Mouse (Mus musculus) neural tube, embryonic 14.5 days (tissue): Measurements from ENCODE around the gene Cln6. TPM values are rescaled to one million over a fixed set of nuclear protein-coding genes. Genes with fewer than 3 reads are reported as not detected.

Experiments used
- polyA plus RNA-seq: library from polyadenylated mRNA; unstranded; fragments of >200 nt; fragmentation: Nextera tagmentation; extraction: Ambion mirVana; gene quantifications from 2 replicates; pipeline ENCODE4 v1.2.1, GENCODE M21; 2014

Gene Cln6
- polyA plus RNA-seq, 1 experiment from 2014 or later, result 5.3 TPM

Other genes starting within 250 kb of the Cln6 start
- gene Itga11, start 161.0 kb upstream of the Cln6 start, polyA plus RNA-seq, result 0.33 and 0.90 TPM in 2 replicates
- 77.7 and 90.1 TPM in 2 replicates for gene Fem1b, start 26.9 kb upstream of the Cln6 start, polyA plus RNA-seq
- 7.5 and 7.6 TPM in 2 replicates for gene Calml4, start 19.3 kb downstream of the Cln6 start, polyA plus RNA-seq
- gene Pias1, start 149.1 kb downstream of the Cln6 start, polyA plus RNA-seq, result 62.6 and 66.5 TPM in 2 replicates